Mouse (Mus musculus): Measurements from ENCODE around the gene Gm49027. TPM values are rescaled to one million over a fixed set of nuclear protein-coding genes. Genes with fewer than 3 reads are reported as not detected.
"Not testable (repeated sequence)": the region's sequence is repeated elsewhere in the genome, so short reads cannot be mapped to it uniquely, and the experiment has no call there.

Gm49027 gene
- polyA plus RNA-seq, 1 experiment: 5.6 TPM

DNA sequence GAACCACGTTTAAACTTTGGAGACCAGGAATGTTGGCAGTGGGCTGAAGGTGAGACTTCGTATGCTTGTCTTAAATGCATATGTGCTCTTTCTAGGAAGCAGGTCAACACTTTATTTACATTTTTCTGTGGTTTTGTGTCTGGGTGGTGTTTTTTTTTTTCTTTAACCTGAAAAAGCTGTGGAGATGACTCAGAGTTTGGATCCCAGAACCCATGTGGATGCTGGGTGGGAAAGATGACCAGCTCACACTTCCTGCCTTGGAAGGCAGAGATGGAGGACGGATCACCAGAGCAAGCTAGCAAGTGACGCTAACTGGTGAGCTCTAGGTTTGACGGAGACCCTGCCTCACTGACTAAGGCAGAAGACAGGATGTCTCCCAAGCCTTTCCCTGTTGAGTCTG is 10.4 kb downstream of the Gm49027 start:
- Histone ChIP-seq H3K27ac (ENCODE audit: insufficient read depth, low read length) (no peak overlapping the region), H3K4me1 (ENCODE audit: control insufficient read depth, insufficient read depth, low read length) (no peaks in the 10 kb centered on the region), H3K27me3 (ENCODE audit: control insufficient read depth, insufficient read depth, low read length) (no peaks in the 10 kb centered on the region), H3K4me3 (replicated peaks; ENCODE audit: insufficient read depth, low read depth, low read length) (no peak overlapping the region)
- WGBS: 89% methylated on average over 5 of the region's 5 CpGs
- TF ChIP-seq CTCF (IDR thresholded peaks at IDR 0.05; ENCODE audit: borderline replicate concordance, insufficient read depth, low read depth, low read length) (no peak), POLR2A (IDR thresholded peaks at IDR 0.05; ENCODE audit: borderline replicate concordance, insufficient read depth, low read length) (no peak)
- no peak for DNase-seq

DNA sequence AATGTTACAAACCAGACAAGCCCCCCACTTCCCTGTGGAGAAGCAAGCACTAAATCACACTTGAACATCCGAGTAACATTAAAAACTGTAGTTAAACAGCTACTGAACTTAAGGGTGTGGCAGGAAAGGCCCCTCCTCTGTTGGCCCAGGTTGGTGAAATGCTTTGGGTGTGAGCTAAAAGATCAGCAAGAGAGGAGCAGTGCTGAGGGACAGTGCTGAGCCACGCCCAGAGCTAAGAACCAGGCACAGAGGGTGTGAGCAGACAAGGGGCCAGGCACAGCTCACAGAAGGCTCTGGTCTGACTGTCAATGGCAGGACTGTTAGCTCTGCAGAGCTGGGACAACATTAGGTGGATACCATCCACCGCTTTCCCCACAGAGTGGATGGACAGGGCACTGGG is 13.2 kb downstream of the Gm49027 start:
- no peaks in the 10 kb centered on the region; the same call in 1 of the 2 replicates for H3K4me1 ChIP-seq (ENCODE audit: control insufficient read depth, insufficient read depth, low read length)
- H3K4me3 ChIP-seq (replicated peaks; ENCODE audit: insufficient read depth, low read depth, low read length): no peak overlapping the region
- no peak for DNase-seq
- WGBS: 82% methylated on average over 3 of the region's 3 CpGs
- TF ChIP-seq CTCF (IDR thresholded peaks at IDR 0.05; ENCODE audit: borderline replicate concordance, insufficient read depth, low read depth, low read length) (no peak), POLR2A (IDR thresholded peaks at IDR 0.05; ENCODE audit: borderline replicate concordance, insufficient read depth, low read length) (no peak)
- H3K27ac ChIP-seq (ENCODE audit: insufficient read depth, low read length): no peak overlapping the region
- no peaks in the 10 kb centered on the region for H3K27me3 ChIP-seq (ENCODE audit: control insufficient read depth, insufficient read depth, low read length)

- not testable (repeated sequence) for H3K27ac ChIP-seq (ENCODE audit: insufficient read depth, low read length); H3K27me3 ChIP-seq (ENCODE audit: control insufficient read depth, insufficient read depth, low read length); H3K4me3 ChIP-seq (replicated peaks; ENCODE audit: insufficient read depth, low read depth, low read length); DNase-seq; H3K4me1 ChIP-seq (ENCODE audit: control insufficient read depth, insufficient read depth, low read length)
- 72% methylated on average over 3 of the region's 3 CpGs for WGBS
Observed at GRCm38 (mm10) chr5:123511426-123511825, 13.9 kb downstream of the Gm49027 start.

DNA sequence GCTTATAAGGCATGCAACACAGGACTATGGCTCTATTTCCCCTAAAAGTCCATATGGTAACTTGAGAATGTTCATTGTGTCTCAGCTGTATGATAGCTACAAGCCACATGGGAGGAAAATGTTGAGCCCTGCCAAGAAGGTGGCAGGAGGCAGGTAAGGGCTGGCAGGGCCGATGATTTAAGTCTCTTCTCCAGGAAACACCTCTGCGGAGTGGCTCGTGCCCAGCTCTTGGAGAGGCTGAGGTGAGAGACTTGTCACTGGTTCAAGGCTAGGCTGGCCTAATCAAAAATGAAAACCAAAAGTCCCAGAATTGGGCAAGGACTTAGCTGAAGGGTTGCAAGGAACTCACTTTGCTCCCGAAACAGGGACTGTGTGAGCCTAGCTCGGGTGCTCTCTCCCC is 15.1 kb downstream of the Gm49027 start, which contains the start of gene B3gnt4:
B3gnt4 (plus strand) TSS at position 301 of the 400 bp plus-strand sequence.
- no peaks in the 10 kb centered on the region for H3K27me3 ChIP-seq (ENCODE audit: control insufficient read depth, insufficient read depth, low read length)
- TF ChIP-seq CTCF (IDR thresholded peaks at IDR 0.05; ENCODE audit: borderline replicate concordance, insufficient read depth, low read depth, low read length): no peak
- no peak for TF ChIP-seq POLR2A (IDR thresholded peaks at IDR 0.05; ENCODE audit: borderline replicate concordance, insufficient read depth, low read length)
- no peak within 1 kb of the TSS for H3K27ac ChIP-seq (ENCODE audit: insufficient read depth, low read length)
- WGBS: 56% methylated on average over 5 of the region's 5 CpGs
- no peak within 1 kb of the TSS for H3K4me3 ChIP-seq (replicated peaks; ENCODE audit: insufficient read depth, low read depth, low read length)
- no peaks in the 10 kb centered on the region; the same call in 1 of the 2 replicates for H3K4me1 ChIP-seq (ENCODE audit: control insufficient read depth, insufficient read depth, low read length)
- no peak for DNase-seq

- peak overlapping the region; percentile 32 for H3K4me3 ChIP-seq (replicated peaks; ENCODE audit: insufficient read depth, low read depth, low read length)
- no peaks in the 10 kb centered on the region for H3K27me3 ChIP-seq (ENCODE audit: control insufficient read depth, insufficient read depth, low read length)
- whole genome bisulfite sequencing: 13% methylated on average over 12 of the region's 12 CpGs
- H3K27ac ChIP-seq (ENCODE audit: insufficient read depth, low read length): no peak overlapping the region
- no peak for DNase-seq
- no peaks in the 10 kb centered on the region; the same call in 1 of the 2 replicates for H3K4me1 ChIP-seq (ENCODE audit: control insufficient read depth, insufficient read depth, low read length)
- no peak for TF ChIP-seq POLR2A (IDR thresholded peaks at IDR 0.05; ENCODE audit: borderline replicate concordance, insufficient read depth, low read length)
- no peak for TF ChIP-seq CTCF (IDR thresholded peaks at IDR 0.05; ENCODE audit: borderline replicate concordance, insufficient read depth, low read depth, low read length)
Observed at GRCm38 (mm10) chr5:123508921-123509320, 16.4 kb downstream of the Gm49027 start.

GRCm38 (mm10) chr5:123507936-123508723 is 17.2 kb downstream of the Gm49027 start:
- DNase-seq: peak; percentile 61 to 65
- Histone ChIP-seq H3K4me3 (replicated peaks; ENCODE audit: insufficient read depth, low read depth, low read length) (peak overlapping the region; percentile 50), H3K4me1 (ENCODE audit: control insufficient read depth, insufficient read depth, low read length) (no peaks in the 10 kb centered on the region; the same call in 1 of the 2 replicates), H3K27ac (ENCODE audit: insufficient read depth, low read length) (no peak overlapping the region), H3K27me3 (ENCODE audit: control insufficient read depth, insufficient read depth, low read length) (no peaks in the 10 kb centered on the region)
- under 1% methylated on average over 59 of the region's 59 CpGs for WGBS
- TF ChIP-seq CTCF (IDR thresholded peaks at IDR 0.05; ENCODE audit: borderline replicate concordance, insufficient read depth, low read depth, low read length) (no peak), POLR2A (IDR thresholded peaks at IDR 0.05; ENCODE audit: borderline replicate concordance, insufficient read depth, low read length) (no peak)

DNA sequence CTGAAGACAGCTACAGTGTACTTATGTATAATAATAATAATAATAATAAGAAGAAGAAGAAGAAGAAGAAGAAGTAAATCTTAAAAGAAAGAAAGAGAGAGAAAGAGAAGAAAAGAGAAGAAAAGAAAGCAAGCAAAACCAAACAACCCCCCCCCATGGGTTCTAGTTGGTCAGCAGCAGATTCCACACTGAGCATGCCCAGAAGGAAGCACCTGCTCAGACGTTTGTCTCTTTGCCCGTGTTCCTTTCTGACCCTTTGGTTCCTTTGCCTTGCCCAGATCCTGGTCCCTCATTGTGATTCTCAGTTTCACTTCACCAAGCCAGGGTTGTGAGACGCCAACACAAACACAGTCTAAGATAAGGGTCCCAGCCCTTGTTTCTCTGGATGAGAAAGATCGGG is 23.3 kb downstream of the Gm49027 start:
- TF ChIP-seq CTCF (IDR thresholded peaks at IDR 0.05; ENCODE audit: borderline replicate concordance, insufficient read depth, low read depth, low read length) (no peak), POLR2A (IDR thresholded peaks at IDR 0.05; ENCODE audit: borderline replicate concordance, insufficient read depth, low read length) (no peak)
- 84% methylated on average over 4 of the region's 4 CpGs for WGBS
- Histone ChIP-seq H3K4me3 (replicated peaks; ENCODE audit: insufficient read depth, low read depth, low read length) (no peak overlapping the region), H3K27me3 (ENCODE audit: control insufficient read depth, insufficient read depth, low read length) (no peaks in the 10 kb centered on the region), H3K4me1 (ENCODE audit: control insufficient read depth, insufficient read depth, low read length) (peaks cover 6% of the 10 kb centered on the region), H3K27ac (ENCODE audit: insufficient read depth, low read length) (no peak overlapping the region)
- no peak for DNase-seq

GRCm38 (mm10) chr5:123499717-123500116 is 25.6 kb downstream of the Gm49027 start:
- TF ChIP-seq POLR2A (IDR thresholded peaks at IDR 0.05; ENCODE audit: borderline replicate concordance, insufficient read depth, low read length): no peak
- peak; percentile 52; the same call in 1 of the 2 replicates for TF ChIP-seq CTCF (IDR thresholded peaks at IDR 0.05; ENCODE audit: borderline replicate concordance, insufficient read depth, low read depth, low read length)
- WGBS: 34% methylated on average over 4 of the region's 4 CpGs

More at GRCm38 (mm10) chr5:123499717-123500116, 25.6 kb downstream of the Gm49027 start:
- Histone ChIP-seq H3K27ac (ENCODE audit: insufficient read depth, low read length) (no peak overlapping the region), H3K4me3 (replicated peaks; ENCODE audit: insufficient read depth, low read depth, low read length) (no peak overlapping the region), H3K27me3 (ENCODE audit: control insufficient read depth, insufficient read depth, low read length) (no peaks in the 10 kb centered on the region), H3K4me1 (ENCODE audit: control insufficient read depth, insufficient read depth, low read length) (peaks cover 6% of the 10 kb centered on the region)
- peak; percentile 57 to 77 for DNase-seq

Measured in cerebellum, adult 2 months (tissue).